Mouse (Mus musculus): Measurements from ENCODE around the gene Cox8b. TPM values are rescaled to one million over a fixed set of nuclear protein-coding genes. Genes with fewer than 3 reads are reported as not detected.

Cox8b gene
- polyA plus RNA-seq, 1 experiment from 2014 or later, result 13.1 TPM

GRCm38 (mm10) chr7:140864761-140865160, 35.5 kb downstream of the Cox8b start:
- H3K4me3 ChIP-seq (ENCODE audit: low read depth, low read length), result no peak overlapping the region
- ATAC-seq (no peak), DNase-seq (ENCODE audit: low spot score) (no peak)
- no peak for TF ChIP-seq EP300 (IDR thresholded peaks at IDR 0.05)
- no peak for TF ChIP-seq CTCF (IDR thresholded peaks at IDR 0.05)
- H3K36me3 ChIP-seq (ENCODE audit: insufficient read depth, low read length), result peaks cover 30% of the 10 kb centered on the region
- no peaks in the 10 kb centered on the region for H3K4me1 ChIP-seq (ENCODE audit: insufficient read depth, low read depth, low read length)
- no peaks in the 10 kb centered on the region for H3K9me3 ChIP-seq (ENCODE audit: low read length)
- H3K27me3 ChIP-seq (replicated peaks; ENCODE audit: insufficient read depth, low read length), result no peaks in the 10 kb centered on the region
- WGBS, result 85% methylated on average over 12 of the region's 12 CpGs
- H3K27ac ChIP-seq (ENCODE audit: low read length), result no peak overlapping the region
- H3K9ac ChIP-seq (replicated peaks; ENCODE audit: low read depth), result no peak overlapping the region
- no peak overlapping the region for H3K4me2 ChIP-seq (replicated peaks; ENCODE audit: low read depth, low read length)

- TF ChIP-seq CTCF (IDR thresholded peaks at IDR 0.05), result no peak
- TF ChIP-seq EP300 (IDR thresholded peaks at IDR 0.05), result no peak
- WGBS, result 85% methylated on average over 5 of the region's 5 CpGs
- H3K27me3 ChIP-seq (replicated peaks; ENCODE audit: insufficient read depth, low read length), result no peaks in the 10 kb centered on the region
- peaks cover 30% of the 10 kb centered on the region for H3K36me3 ChIP-seq (ENCODE audit: insufficient read depth, low read length)
- H3K4me3 ChIP-seq (ENCODE audit: low read depth, low read length), result no peak overlapping the region
- H3K4me2 ChIP-seq (replicated peaks; ENCODE audit: low read depth, low read length), result no peak overlapping the region
- peaks cover 12% of the 10 kb centered on the region for H3K4me1 ChIP-seq (ENCODE audit: insufficient read depth, low read depth, low read length)
- DNase-seq (ENCODE audit: low spot score) (no peak), ATAC-seq (no peak)
- H3K9ac ChIP-seq (replicated peaks; ENCODE audit: low read depth), result no peak overlapping the region
- no peak overlapping the region for H3K27ac ChIP-seq (ENCODE audit: low read length)
- no peaks in the 10 kb centered on the region for H3K9me3 ChIP-seq (ENCODE audit: low read length)
These were observed 39.5 kb downstream of the Cox8b start for GRCm38 (mm10) chr7:140860728-140861127.

- ATAC-seq (no peak), DNase-seq (ENCODE audit: low spot score) (no peak)
- no peak overlapping the region for H3K4me2 ChIP-seq (replicated peaks; ENCODE audit: low read depth, low read length)
- no peak overlapping the region for H3K9ac ChIP-seq (replicated peaks; ENCODE audit: low read depth)
- WGBS, result 79% methylated on average over 6 of the region's 6 CpGs
- no peak overlapping the region for H3K27ac ChIP-seq (ENCODE audit: low read length)
- H3K36me3 ChIP-seq (ENCODE audit: insufficient read depth, low read length), result peaks cover 30% of the 10 kb centered on the region
- H3K9me3 ChIP-seq (ENCODE audit: low read length), result no peaks in the 10 kb centered on the region
- TF ChIP-seq EP300 (IDR thresholded peaks at IDR 0.05) (no peak), CTCF (IDR thresholded peaks at IDR 0.05) (no peak)
- H3K4me1 ChIP-seq (ENCODE audit: insufficient read depth, low read depth, low read length), result peaks cover 18% of the 10 kb centered on the region
- H3K27me3 ChIP-seq (replicated peaks; ENCODE audit: insufficient read depth, low read length), result no peaks in the 10 kb centered on the region
- H3K4me3 ChIP-seq (ENCODE audit: low read depth, low read length), result no peak overlapping the region
These were observed 40.2 kb downstream of the Cox8b start for GRCm38 (mm10) chr7:140859997-140860396.

GRCm38 (mm10) chr7:140858746-140859145, 41.5 kb downstream of the Cox8b start:
- TF ChIP-seq CTCF (IDR thresholded peaks at IDR 0.05), result no peak
- no peak for TF ChIP-seq EP300 (IDR thresholded peaks at IDR 0.05)
- Histone ChIP-seq H3K4me2 (replicated peaks; ENCODE audit: low read depth, low read length) (peak overlapping the region; percentile 91), H3K27ac (ENCODE audit: low read length) (no peak overlapping the region), H3K4me1 (ENCODE audit: insufficient read depth, low read depth, low read length) (peaks cover 21% of the 10 kb centered on the region), H3K9me3 (ENCODE audit: low read length) (no peaks in the 10 kb centered on the region), H3K36me3 (ENCODE audit: insufficient read depth, low read length) (peaks cover 30% of the 10 kb centered on the region), H3K9ac (replicated peaks; ENCODE audit: low read depth) (peak overlapping the region; percentile 91), H3K27me3 (replicated peaks; ENCODE audit: insufficient read depth, low read length) (no peaks in the 10 kb centered on the region), H3K4me3 (ENCODE audit: low read depth, low read length) (peak overlapping the region; percentile 76; the same call in 1 of the 2 replicates)
- 93% methylated on average over 8 of the region's 8 CpGs for WGBS
- no peak for DNase-seq (ENCODE audit: low spot score)
- ATAC-seq, result no peak

GRCm38 (mm10) chr7:140857550-140858505, 42.4 kb downstream of the Cox8b start, which contains the start of gene Bet1l:
Bet1l (minus strand) TSS chr7:140857577.
- Histone ChIP-seq H3K27ac (ENCODE audit: low read length) (peak within 1 kb of the TSS; percentile 98), H3K4me2 (replicated peaks; ENCODE audit: low read depth, low read length) (peak within 1 kb of the TSS; percentile 91), H3K4me1 (ENCODE audit: insufficient read depth, low read depth, low read length) (peaks cover 21% of the 10 kb centered on the region), H3K4me3 (ENCODE audit: low read depth, low read length) (peak within 1 kb of the TSS; percentile 76), H3K27me3 (replicated peaks; ENCODE audit: insufficient read depth, low read length) (no peaks in the 10 kb centered on the region), H3K36me3 (ENCODE audit: insufficient read depth, low read length) (peaks cover 28% of the 10 kb centered on the region), H3K9ac (replicated peaks; ENCODE audit: low read depth) (peak within 1 kb of the TSS; percentile 91), H3K9me3 (ENCODE audit: low read length) (no peaks in the 10 kb centered on the region)
- ATAC-seq (peak; percentile 3), DNase-seq (ENCODE audit: low spot score) (no peak)
- WGBS, result 27% methylated on average over 40 of the region's 40 CpGs
- TF ChIP-seq CTCF (IDR thresholded peaks at IDR 0.05) (no peak), EP300 (IDR thresholded peaks at IDR 0.05) (no peak; the same call in 1 of the 2 replicates)

- no peaks in the 10 kb centered on the region for H3K9me3 ChIP-seq (ENCODE audit: low read length)
- H3K9ac ChIP-seq (replicated peaks; ENCODE audit: low read depth), result peak within 1 kb of the TSS; percentile 91
- DNase-seq (ENCODE audit: low spot score) (peak; percentile 95), ATAC-seq (peak; percentile 89)
- H3K27me3 ChIP-seq (replicated peaks; ENCODE audit: insufficient read depth, low read length), result no peaks in the 10 kb centered on the region
- H3K27ac ChIP-seq (ENCODE audit: low read length), result peak within 1 kb of the TSS; percentile 98
- TF ChIP-seq EP300 (IDR thresholded peaks at IDR 0.05), result peak; percentile 59
- TF ChIP-seq CTCF (IDR thresholded peaks at IDR 0.05), result no peak
- peak within 1 kb of the TSS; percentile 91 for H3K4me2 ChIP-seq (replicated peaks; ENCODE audit: low read depth, low read length)
- H3K4me3 ChIP-seq (ENCODE audit: low read depth, low read length), result peak within 1 kb of the TSS; percentile 76
- WGBS, result under 1% methylated on average over 48 of the region's 50 CpGs
- H3K4me1 ChIP-seq (ENCODE audit: insufficient read depth, low read depth, low read length), result peaks cover 21% of the 10 kb centered on the region
- peaks cover 28% of the 10 kb centered on the region for H3K36me3 ChIP-seq (ENCODE audit: insufficient read depth, low read length)
These were observed 43.3 kb downstream of the Cox8b start, which contains the start of gene Ric8a for GRCm38 (mm10) chr7:140856785-140857549. Ric8a (plus strand) TSS chr7:140856957.
